Mouse (Mus musculus) hematopoietic stem cell, adult 5-6 weeks (primary cell): ENCODE results near the gene Kcnn4. TPM values are rescaled to one million over a fixed set of nuclear protein-coding genes. Genes with fewer than 3 reads are reported as not detected.
"Not testable (repeated sequence)": the region's sequence is repeated elsewhere in the genome, so short reads cannot be mapped to it uniquely, and the experiment has no call there.

Experiments used
- ATAC-seq, 2 experiments: fragments of 125-278 bp in 1 of 2; replicated peaks in 1 of 2; 2 replicates each; pipeline ENCODE4 v1.8.0; 2016 to 2017; ENCODE audit warnings: inconsistent platforms in 2 of 2, mild to moderate bottlenecking in 2 of 2, moderate number of reproducible peaks in 2 of 2, low read depth in 1 of 2, moderate TSS enrichment in 1 of 2; ENCODE audit not compliant: low FRiP score in 2 of 2, poor library complexity in 2 of 2, severe bottlenecking in 2 of 2, insufficient read depth in 1 of 2, low TSS enrichment in 1 of 2
- total RNA-seq: library from RNA; stranded (forward); fragments of 172-1452, 232-1000 nt; gene quantifications from 2 replicates; pipeline ENCODE4 v1.2.3, GENCODE M21; 2017

Kcnn4 gene
- total RNA-seq, 1 experiment from 2014 or later = 75.9 TPM

DNA sequence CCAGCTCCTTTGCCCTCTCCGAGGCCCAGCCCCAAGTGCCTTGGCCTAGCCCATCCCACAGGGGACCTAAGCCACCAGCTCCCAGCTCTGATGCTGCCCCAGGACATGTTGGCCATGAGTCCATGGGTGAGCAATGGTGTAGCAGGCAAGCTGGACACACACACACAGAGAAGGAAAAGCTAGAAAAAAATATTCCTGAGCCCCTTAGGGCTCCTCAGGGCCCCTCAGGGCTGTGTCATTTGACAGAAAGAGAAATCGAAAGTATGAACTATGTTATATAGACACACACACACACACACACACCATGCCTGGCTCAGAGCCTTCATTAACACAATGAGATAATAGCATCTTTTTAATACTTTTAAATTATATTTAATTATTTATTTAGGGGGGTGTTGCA lies 10.3 kb downstream of the Kcnn4 start:
- ATAC-seq = no peak

DNA sequence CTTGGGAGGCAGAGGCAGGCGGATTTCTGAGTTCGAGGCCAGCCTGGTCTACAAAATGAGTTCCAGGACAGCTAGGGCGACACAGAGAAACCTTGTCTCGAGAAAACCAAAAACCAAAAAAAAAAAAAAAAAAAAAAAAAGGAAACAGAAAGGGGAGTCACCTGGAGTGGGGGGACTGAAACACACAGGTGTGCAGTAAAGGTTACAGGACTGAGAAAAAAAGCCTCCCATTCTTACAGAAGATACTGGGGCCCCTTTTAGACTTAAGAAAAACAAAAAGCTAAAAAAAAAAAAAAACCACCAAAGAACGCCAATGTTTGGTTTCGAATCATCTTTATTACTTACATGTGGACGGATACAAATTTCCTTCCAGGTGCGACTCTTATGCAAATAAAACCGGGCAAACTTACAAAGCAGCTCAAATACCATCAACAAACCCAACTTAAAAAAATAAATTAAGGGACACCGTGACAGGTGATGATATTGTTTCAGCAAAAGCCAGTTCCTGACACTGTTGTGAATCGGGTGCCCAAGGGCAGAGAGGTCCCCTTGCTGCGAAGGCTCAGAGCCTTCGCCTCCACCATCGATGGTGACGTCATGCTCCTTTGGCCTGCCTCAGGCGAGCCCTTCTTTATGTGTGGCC lies 12.8 kb downstream of the Kcnn4 start:
- ATAC-seq = no peak

DNA sequence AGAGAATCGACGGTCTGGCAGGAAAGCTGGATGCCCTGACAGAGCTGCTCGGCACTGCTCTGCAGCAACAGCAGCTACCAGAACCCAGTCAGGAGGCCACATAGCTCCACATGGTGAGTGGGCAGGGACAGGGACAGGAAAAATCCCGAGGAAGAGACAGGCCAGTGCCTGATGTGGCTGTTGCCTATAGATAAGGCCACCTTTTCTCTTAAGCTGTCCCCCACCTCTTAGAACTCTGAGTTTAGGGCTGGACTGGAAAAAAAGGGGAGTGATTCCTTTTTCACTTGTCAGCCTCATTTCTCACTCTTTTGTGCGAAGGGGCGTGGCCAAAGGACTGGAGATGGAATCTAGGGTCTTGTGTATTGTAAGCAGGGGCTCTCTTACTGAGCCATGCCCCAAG lies 14.0 kb downstream of the Kcnn4 start:
- ATAC-seq = no peak

DNA sequence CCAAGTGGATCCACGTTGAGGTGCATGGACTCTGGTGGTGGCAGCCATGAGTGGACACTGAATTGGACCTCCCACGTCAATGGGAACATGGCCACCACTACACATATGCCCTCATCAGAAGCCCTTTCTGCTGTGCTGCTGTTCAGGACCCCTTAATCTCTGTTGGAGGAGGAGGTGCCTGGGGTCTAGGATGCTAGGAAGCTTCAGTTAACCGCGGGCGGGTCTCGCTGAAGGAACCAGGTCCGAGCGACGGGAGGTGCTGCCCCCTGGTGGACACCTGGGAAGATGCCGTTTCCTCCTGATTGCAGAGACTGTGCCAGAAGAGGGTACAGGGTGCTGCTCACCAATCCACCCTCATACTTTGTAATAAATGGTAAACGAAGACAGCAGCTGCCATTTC lies 14.8 kb downstream of the Kcnn4 start:
- peak; percentile 17 to 23; a peak in 1 of 4 replicates for ATAC-seq

DNA sequence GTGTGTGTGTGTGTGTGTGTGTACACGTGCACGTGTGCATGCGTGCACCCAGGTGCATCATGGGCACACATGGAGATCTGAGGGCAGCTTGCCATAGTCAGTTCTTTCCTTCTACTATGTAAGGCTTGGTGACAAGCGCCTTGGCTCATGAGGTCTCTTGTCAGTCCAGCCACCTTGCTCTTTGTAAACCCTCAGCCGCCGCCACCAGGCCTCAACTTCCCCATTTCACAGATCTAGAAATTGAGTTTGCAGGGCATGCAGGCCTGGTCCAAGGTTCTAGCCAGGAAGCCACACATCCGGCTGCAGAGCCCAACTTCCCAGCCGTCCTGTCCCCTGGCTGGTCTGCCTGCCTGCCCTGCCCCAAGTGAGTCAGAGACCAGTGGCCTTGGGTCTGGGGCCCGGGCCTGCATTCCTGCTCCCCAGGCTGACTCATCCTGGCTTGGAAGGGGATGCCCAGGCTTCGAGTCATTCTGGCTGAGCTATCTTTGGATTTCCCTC lies 17.0 kb downstream of the Kcnn4 start:
- ATAC-seq = peak; percentile 68 to 77

DNA sequence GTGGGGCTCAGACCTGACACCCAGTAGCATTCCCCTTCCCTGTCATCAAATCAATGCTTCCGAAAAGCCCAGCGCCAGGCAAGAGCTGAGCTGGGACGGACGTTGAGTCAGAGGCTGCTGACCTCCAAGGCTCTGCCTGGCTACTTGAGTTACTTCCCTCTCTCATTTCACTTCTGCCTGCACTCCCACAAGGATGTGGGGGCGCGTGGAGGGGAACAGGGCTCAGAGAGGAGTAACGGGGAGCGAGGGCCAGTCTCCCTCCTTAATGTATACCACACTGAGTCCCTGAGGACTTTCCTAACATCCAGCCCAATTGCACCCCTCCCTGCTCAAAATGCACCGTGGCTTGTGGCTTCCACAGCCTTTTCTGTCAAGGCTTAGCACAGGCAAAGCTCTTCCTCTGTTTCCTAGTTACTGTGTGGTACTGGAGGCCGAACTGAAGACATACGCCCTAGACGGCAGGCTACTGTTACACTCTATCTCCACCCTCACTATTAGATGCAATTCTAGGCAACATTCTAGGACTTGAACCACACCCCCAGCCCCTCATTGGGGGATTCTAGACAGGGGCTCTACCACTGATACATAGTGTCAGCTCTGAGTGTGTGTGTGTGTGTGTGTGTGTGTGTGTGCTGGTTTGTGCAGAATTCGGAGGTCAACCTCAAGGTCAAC lies 19.6 kb downstream of the Kcnn4 start:
- ATAC-seq = peak in 1 of 2 experiments; percentile 31; a peak in 2 of 4 replicates

DNA sequence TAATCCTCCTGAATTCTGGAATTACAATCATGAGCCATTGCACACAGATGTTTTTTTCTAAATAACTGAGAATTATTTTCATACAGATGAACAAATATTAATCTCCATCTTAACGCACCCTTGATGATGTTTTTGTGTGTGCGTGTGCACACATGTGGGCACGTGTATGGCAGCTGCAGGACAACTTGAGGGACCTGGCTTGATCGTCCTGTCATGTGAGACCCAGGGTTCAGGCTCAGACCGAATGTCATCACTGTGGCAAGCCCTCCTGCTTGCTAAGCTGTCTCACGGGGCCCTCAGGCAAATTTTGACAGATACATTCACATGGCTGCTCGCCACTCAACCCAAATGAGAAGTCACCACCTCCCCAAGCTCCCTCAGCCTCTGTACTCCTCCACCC lies 20.4 kb downstream of the Kcnn4 start:
- ATAC-seq = no peak

DNA sequence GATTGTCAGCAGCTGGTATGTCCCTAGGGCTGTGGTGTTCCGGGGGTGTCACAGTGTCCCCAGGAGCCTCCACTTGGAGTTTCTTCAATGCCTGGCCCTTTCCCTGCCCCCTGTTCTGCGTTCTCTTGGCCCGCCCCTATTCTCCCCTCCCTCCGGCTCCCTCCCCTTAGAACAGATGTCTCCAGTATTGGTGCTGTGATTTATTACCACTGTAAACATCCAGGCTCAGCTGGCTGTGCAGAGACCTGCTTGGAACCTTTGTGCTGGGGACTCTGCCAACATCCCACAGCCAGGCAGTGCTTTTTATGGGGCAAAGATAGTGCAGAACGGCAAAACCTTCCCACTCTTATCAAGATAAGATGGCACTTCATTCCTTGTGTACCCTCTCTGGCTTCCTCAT lies 21.0 kb downstream of the Kcnn4 start:
- ATAC-seq = no peak

DNA sequence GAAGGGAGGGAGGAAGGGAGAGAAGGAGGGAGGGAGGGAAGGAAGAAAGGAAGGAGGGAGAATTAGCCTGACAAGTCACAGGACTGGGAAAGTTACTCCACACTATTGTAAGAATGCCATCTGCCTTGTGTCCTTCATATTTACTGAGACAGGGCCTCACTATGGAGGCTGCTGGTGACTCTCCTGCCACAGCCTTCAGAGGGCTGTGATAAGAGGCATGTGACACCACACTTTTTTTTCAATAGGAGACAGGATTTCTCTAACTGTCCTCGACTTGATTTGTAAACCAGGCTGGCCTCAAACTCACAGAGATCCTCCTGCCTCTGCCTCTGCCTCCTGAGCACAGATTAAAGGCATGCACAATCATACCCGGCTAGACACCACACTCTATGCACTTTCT lies 21.6 kb downstream of the Kcnn4 start:
- no peak for ATAC-seq

DNA sequence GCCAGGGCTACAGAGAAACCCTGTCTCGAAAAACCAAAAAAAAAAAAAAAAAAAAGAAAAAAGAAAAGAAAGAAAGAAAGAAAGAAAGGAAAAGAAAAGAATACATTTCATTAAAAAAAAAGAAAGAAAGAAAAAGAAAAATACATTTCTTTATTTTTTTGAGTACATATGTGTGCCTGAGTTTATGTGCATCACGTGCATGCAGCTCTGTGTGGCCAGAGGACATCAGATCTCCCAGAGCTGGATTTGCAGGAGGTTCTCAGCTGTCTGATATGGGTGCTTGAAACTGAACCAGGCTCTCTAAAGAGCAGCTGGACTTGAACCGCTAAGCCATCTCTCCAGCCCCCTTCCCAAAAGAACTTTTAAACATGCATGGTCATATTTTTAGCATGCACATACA lies 24.0 kb downstream of the Kcnn4 start:
- ATAC-seq = no peak

DNA sequence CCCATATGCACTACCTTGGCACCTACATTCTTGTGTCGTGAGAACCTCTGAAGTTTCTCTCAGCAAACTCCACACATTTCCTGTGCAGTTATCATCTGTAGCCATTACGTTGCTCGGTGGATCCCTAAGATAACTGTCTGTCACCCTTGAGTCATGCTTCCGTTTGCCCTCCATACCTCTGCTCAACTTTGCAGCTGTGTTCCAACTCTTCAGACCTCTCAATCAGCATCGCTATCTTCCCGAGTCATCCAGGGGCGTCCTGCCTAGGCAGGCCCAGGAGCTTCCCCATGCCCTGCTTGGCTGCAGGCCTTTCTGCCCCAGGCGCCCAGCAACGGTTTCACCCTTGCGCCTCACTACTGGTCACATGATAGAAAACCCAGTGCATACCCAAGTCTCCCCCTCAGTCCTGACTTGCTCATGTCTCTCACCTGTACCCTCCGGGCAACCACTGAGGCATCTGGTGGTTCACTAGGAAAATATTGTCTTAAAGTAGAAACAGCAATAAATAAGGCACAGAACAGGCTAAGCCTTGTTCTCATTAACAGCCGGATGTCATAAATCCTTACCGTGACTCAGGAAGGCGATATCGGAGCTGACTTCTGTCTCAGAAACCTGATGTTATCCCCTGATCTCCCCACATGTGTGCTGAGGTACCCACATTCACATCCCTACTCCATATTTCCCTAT lies 24.6 kb downstream of the Kcnn4 start:
- ATAC-seq = peak; percentile 47 to 56

DNA sequence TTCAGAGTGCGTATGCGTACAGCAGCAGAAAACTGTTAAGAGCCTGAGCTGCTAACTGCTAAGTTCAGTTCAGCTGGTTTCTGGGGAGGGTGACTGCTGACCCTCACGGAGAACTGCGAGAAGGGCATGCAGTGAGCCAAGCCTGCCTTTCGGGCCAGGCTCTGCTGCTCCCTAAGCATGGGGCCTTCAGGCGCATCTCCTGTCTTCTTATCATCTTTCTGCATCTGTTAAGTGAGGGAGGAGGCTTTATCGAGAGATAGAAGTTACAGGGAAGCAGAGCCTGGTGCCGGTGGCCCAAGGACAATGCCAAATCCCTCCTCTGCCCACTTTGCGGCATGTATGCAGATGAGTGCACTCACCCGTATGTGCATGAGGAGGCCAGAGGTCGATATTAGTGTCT lies 26.8 kb downstream of the Kcnn4 start:
- no peak for ATAC-seq

DNA sequence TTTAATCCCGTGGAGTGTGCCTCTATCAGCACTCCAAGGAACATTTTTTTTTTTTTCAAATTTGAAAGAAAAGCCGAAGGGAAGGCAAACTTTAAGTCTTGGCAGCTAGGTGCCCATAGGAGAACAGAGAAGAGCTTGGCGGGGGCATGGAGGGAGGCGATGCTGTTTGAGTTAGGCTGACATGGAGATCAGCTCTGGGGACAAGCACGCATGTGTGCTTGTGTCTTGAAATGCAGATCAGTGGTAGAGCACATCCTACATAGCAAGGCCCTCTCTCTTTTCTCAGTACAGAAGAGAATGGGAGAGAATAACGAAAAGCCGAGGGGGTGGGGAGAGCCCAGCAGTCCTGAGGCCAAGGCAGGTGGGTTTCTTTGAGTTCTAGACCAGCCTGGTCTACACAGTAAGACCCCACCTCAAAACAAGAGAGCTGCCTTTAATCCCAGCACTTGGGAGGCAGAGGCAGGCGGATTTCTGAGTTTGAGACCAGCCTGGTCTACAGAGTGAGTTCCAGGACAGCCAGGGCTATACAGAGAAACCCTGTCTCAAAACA lies 28.4 kb downstream of the Kcnn4 start:
- no peak for ATAC-seq

DNA sequence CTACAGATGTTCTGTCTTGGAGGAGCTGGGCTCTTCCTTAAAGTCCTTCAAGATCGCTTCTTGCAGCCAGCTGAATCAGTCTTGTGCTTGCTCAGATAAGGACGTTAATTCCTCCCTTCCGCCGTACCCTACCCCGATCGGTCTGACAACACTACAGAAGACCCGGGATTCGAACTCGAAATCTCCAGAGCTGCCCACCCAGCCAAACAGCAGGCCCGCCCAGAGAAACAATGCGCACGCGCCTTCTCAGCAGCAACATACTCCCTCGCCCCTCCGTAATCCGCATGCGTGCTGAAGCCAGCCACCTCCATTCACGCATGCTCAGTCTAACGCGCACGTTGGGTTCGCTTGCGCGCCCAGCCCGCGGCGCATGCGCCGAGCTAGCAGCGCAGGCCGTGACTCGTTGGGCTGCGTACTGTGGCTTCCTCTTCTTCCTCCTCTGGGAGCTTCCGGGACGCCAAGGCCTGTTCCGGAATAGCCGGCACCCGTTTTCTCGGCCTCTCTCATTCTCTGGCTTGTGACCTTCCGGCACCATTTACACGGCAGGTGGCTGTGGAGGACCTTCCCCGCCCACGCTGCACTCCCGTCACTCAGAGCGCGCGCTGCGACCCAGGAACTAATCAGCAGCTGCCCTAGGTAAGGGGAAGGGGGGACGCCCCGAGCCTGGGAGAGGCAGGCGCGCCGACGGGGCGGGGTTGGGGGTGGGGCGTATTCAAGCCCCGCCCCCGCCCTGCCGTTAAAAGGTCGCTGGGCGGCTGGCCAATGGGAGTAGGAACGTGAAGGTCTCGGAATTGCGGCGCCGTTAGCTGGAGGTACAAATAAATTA lies 29.4 kb downstream of the Kcnn4 start, which contains the start of gene Smg9:
TSS of gene Smg9 (plus strand) at position 364 of the 826 bp plus-strand sequence.
- ATAC-seq = peak; percentile 81

DNA sequence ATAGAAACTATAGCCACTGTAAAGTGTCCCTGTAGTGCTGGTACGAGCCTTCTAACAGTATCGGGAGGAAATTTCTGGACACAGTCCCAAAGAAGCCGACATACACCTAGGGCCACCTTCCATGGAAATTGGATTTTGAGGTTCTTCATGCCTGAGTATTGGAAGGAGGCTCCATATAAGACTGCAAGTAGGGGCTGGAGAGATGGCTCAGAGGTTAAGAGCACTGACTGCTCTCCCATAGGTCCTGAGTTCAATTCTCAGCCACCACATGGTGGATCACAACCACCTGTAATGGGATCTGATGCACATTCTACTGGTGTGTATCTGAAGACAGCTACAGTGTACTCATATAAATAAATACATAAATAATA lies 30.0 kb downstream of the Kcnn4 start:
- no peak for ATAC-seq

DNA sequence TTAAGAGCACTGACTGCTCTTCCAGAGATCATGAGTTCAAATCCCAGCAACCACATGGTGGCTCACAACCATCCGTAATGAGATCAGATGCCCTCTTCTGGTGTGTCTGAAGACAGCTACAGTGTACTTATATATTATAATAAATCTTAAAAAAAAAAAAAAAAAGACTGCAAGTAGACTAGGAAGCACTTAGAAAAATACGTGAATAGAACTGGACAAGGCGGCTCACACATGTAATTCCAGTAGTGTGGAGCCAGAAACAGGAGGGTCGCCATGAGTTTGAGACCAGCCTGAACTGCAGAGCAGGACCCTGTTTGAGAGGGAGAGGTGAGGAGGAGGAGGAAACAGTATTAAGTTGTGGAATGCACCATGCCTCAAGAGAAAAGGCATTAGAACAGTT lies 30.4 kb downstream of the Kcnn4 start:
- not testable (repeated sequence) for ATAC-seq

DNA sequence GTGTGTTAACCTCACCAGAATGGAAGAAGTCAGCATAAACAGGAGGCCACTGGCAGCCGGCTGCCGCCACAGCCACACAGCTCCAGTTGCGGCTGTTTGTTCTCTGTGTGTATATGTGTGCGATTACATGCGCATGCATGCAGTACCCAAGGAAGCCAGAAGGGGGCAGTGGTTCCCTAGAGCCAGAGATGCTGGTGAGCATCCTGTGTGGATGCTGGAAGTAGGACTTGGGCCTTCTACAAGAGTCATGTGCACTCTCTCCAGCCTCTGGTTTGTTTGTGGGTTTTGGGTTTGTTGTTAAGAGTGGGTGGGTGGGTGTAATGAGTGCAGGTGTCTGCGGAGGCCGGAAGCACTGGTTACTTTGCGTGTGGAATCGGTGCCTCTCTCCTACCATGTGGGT lies 32.8 kb downstream of the Kcnn4 start:
- ATAC-seq = no peak
